Mouse (Mus musculus) myocyte (in vitro differentiated cells): Measurements from ENCODE around the gene Paf1.

Experiments
- CEBPB ChIP-seq: IDR thresholded peaks from 2 replicates; pipeline ENCODE4 v1.6.1; 2011; ENCODE audit warnings: mild to moderate bottlenecking, moderate library complexity; ENCODE audit not compliant: poor library complexity, insufficient read depth, severe bottlenecking
- E2F4 ChIP-seq: IDR thresholded peaks from one replicate; pipeline ENCODE4 v1.6.1; 2011; ENCODE audit warnings: mild to moderate bottlenecking, control low read depth, moderate library complexity; ENCODE audit not compliant: insufficient read depth
- MYOG ChIP-seq, 3 experiments: IDR thresholded peaks; one replicate each; pipeline ENCODE4 v1.6.1; 2011; ENCODE audit warnings: control low read depth in 2 of 3, low read depth in 2 of 3, mild to moderate bottlenecking in 2 of 3; ENCODE audit not compliant: insufficient read length in 2 of 3, control insufficient read depth in 1 of 3, insufficient read depth in 1 of 3
- POLR2A ChIP-seq: IDR thresholded peaks from one replicate; pipeline ENCODE4 v1.6.1; 2011; ENCODE audit warnings: low read depth, mild to moderate bottlenecking, control low read depth, moderate library complexity; ENCODE audit not compliant: insufficient read length
- POLR2AphosphoS2 ChIP-seq: IDR thresholded peaks from one replicate; pipeline ENCODE4 v1.6.1; 2011; ENCODE audit warnings: low read depth, control low read depth; ENCODE audit not compliant: insufficient read length
- USF1 ChIP-seq: IDR thresholded peaks from one replicate; pipeline ENCODE4 v1.6.1; 2011; ENCODE audit warnings: low read depth, mild to moderate bottlenecking, control low read depth, moderate library complexity

- no peak for TF ChIP-seq E2F4
- no peak for TF ChIP-seq POLR2A
- no peak for TF ChIP-seq CEBPB
- TF ChIP-seq MYOG (IDR thresholded peaks at IDR 0.05; ENCODE audit: control insufficient read depth in 1 of 3, insufficient read depth in 1 of 3, insufficient read length in 2 of 3, low read depth in 2 of 3), result no peak
- no peak for TF ChIP-seq USF1
- TF ChIP-seq POLR2AphosphoS2, result no peak
Observed at GRCm38 (mm10) chr7:28419416-28419815, 26.7 kb downstream of the Paf1 start.
